Mouse (Mus musculus) ES-CJ7 (cell line): ENCODE results near the gene Crtc3.
A peak's percentile ranks its signal among the peaks of the same experiment; 100 is the strongest.

Experiments used
- DNase-seq: peaks from one replicate; pipeline ENCODE4 v3.0.0; 2011; ENCODE audit warnings: low read depth, low spot score

Gene Crtc3

DNA sequence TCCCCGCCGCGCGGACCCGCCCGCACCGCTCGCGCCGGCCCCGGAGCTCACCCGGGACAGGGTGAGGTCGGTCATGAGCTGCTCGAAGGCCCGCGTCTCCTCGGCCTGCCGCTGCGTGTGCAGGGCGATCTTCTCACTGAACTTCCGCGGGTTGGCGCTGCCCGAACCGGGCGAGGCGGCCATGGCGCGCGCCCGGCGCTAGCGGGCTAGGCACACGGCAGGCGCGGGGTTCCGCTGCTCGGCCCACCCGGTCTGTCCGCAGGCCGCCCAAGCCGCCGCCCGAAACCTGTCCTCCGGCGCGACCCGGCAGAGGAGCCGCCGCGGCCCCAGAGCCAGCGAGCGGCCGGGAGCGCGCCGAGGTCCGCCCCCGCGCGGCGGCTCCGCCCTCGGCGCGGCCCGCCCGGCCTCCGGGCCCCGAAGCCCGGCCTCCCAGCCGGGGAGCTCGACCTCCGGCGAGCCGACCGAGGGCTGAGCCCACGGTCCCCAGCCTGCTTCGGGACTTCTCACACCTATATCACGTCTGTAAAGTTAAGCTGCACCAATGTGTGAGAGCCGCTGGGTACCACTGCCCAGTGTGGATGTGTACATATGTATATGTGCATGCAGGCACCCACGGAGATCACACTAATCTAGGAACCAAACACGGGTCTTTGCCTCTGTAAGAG is at the start of gene Crtc3:
Gene Crtc3 (minus strand): TSS at position 322 of the 665 bp plus-strand sequence.
- peak; percentile 26 for DNase-seq

DNA sequence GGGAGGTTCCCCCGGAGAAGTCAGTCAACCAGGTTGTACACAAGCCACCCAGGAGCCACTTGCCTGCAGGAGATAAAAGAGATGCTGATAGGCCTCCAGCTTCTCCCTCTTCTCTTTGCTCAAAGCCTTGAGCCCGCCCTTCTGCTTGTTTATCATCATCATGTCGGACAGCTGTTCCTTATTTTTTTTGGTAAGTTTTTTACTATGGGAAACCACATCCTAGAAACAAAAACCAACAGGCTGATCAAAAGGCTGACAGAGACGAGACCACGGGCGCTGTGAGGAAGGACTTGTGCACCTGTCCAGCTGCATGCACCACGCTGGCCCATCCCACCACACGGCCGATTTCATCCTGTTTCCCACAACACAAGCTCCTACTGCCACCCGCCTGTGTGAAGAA is 47.5 kb upstream of the Crtc3 start:
- no peak for DNase-seq

GRCm38 (mm10) chr7:80732986-80733385 is 44.3 kb upstream of the Crtc3 start:
- DNase-seq = no peak

DNA sequence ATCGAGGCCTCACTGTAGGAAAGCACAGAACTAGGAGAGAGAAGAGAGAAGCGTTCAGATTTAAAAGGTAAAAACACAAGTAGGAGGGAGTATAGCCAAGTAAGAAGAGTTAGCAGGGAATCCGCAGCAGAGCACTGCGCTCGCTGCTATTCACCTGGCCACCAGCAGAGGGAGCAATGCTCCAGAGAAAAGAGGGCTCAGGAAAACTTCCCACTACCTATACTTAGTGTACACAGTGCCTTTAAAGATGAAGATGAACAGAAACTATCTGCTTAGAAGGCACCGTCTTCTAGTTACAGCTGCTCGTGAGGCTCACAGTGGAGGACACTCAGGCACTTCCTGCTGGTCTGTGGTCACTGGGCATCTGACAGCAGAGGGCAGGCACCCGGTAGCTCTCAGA is 41.0 kb upstream of the Crtc3 start:
- DNase-seq = peak; percentile 42

GRCm38 (mm10) chr7:80721041-80721440 is 32.4 kb upstream of the Crtc3 start:
- no peak for DNase-seq

DNA sequence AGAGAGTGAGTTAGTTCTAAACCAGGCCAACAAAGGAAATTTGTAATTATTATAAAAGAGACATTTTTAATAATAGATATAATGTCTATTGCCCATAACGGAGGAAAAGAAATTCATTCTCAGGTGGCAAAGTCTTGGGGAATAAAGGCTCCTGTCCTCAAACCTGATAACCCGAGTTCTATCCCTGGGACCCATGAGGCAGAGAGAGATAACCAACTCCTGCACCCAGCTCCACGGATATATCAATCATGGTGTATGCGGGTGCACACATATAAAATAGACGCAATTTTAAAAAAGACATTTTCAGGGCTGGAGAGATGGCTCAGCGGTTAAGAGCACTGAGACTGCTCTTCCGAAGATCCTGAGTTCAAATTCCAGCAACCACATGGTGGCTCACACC is 30.9 kb upstream of the Crtc3 start:
- DNase-seq = no peak

DNA sequence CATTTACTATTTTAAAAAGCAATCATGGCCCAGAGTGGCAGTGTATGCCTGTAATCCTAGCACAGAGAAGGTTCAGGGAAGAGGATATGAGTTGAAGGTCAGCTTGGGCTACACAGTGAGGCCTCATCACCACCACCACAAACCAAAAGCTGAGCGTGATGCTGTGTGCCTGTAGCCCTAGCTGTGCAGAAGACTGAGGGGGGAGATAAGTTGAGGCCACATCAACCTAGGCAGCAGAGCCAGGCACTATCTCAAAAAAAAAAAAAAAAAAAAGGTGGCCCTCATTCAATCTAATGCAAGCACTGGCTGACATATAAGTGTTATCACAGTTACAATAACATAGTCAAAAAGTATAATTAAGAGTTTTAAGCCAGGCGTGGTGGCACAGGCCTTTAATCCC is 30.4 kb upstream of the Crtc3 start:
- DNase-seq = no peak

GRCm38 (mm10) chr7:80718471-80718870 is 29.8 kb upstream of the Crtc3 start:
- no peak for DNase-seq

DNA sequence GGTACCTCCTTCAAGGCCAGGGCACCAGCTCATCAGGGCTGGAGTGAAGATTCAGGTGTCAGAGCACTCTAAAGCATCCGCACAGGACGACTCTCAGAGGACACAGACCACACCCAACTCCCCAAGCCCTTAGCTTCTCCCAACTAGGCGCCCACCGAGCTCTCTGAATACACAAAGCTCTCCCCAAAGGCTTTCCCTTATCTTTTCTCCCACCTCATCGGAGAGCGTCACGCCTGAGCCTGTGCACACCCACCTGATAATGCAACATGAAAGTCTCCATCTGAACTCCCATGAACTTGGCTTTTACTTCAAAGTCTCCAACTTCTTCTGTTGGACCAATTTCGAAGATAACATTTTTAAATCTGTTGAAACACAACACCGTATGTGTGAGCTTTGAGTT is 28.1 kb upstream of the Crtc3 start:
- DNase-seq = no peak

- DNase-seq = no peak
Observed at GRCm38 (mm10) chr7:80715306-80715705, 26.6 kb upstream of the Crtc3 start.

- no peak for DNase-seq
Observed at GRCm38 (mm10) chr7:80711496-80711895, 22.8 kb upstream of the Crtc3 start.

DNA sequence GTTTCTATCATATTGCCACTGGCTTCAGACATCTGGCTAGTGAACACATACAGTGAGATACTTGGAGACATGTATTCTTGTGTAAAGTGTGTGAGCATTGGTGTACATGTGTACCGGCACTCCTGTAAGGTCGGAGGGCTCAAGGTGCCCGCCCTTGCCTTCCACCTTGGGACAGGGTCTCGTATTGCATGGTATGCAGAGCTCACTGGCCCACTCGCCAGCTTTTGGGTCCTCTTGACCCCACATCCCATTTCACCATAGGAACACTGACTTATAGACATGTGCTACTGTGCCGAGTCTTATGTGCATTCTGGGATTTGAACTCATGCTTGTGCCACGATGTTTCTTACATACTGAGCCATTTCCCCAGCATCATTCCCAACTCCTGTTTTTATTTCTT is 21.7 kb upstream of the Crtc3 start:
- DNase-seq = no peak

DNA sequence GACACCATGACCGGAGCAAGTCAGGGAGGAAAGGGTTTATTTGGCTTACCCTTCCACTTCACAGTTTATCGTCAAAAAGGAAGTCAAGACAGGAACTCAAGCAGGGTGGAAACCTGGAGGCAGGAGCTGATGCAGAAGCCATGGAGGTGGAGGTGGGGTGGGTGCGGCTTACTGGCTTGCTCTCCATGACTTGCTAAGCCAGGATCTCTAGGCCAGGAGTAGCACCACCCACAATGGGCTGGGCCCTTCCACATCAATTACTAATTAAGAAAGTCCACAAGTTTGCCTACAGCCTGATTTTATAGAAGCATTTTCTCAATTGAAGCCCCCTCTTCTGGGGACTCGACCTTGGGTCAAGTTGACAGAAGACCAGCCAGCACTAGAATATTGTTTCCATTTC is 15.4 kb upstream of the Crtc3 start:
- DNase-seq = no peak

DNA sequence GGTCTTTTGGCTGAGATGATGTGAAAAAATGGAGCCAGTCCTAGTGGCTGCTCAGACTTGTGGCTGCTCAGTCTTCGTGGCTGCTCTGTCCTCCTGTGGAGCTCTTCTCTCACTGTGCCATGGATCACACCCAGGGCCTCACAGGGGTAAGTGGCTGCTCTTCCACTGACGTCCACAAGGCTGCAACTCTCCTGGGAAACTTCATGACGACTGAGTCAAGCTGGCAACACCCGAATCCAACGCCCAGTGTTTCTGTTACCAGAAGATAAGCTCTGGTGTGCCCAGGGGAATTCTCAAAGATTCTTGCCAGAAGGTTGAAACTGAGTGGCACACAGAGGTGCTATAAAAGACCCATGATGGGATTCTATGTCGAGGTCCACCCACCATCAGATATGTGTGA is 13.8 kb upstream of the Crtc3 start:
- DNase-seq = peak; percentile 42

GRCm38 (mm10) chr7:80699709-80700108 is 11.0 kb upstream of the Crtc3 start:
- no peak for DNase-seq

DNA sequence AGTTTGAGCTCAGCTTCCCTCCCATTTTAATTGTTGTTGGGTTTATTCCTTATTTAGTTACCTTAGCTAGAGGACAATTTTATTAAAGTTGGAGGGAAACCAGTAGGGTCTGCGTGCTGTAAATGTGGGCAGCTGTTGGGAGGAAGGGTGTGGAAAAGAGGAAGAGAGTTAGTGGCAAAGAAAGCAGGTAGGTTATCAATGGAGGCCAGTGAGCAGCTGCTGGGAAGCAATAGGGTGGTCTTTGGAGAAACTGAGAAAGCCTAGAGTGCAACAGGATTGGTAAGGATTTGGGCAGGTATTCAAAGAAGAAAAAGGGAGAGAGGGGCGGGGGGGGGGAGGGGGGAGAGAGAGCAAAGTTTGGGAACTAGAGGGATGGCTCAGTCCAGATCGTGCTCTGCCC is 10.3 kb upstream of the Crtc3 start:
- DNase-seq = no peak

- no peak for DNase-seq
Observed at GRCm38 (mm10) chr7:80697859-80698258, 9.2 kb upstream of the Crtc3 start.

GRCm38 (mm10) chr7:80696903-80697302 is 8.2 kb upstream of the Crtc3 start:
- DNase-seq = no peak

DNA sequence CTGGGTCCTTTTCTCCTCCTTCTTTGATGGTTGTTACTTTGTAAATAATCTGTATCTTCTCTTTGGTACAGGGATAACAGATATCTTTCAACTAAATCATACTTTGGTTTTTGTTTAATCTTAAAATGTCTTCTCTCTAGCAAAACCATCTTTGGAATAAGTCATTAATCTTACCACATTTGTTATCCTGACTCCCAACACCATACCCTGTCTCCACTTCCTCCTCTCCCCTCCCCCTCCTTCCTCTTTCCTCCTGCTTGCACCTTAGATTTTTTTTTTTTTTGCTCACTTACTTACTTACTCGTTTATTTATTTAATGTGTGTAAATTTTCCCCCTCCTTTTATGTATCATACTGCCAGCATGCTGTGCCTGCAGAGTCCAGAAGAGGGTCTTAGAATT is 7.7 kb upstream of the Crtc3 start:
- no peak for DNase-seq

DNA sequence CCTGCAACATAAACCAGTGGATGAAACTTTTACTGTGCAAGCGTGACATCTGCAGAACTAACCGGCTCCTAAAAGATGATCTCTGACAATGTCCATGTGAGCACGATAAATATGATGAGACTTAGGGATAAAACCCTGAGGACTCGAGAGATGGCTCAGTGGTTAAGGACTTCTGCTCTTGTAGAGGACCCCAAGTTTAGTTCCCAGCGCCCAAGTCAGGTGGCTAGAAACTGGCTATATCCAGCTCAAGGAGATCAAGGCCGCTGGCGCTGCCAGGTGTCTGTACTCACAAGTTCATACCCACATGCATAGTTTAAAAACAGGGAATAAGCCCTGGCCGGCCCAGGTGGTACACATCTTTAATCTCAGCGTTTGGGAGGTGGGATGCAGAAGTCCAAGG is 3.8 kb upstream of the Crtc3 start:
- no peak for DNase-seq

- no peak for DNase-seq
Observed at GRCm38 (mm10) chr7:80691131-80691530, 2.5 kb upstream of the Crtc3 start.

GRCm38 (mm10) chr7:80689221-80689591 is 529 bp upstream of the Crtc3 start:
- no peak for DNase-seq

GRCm38 (mm10) chr7:80687721-80688555 is 739 bp downstream of the Crtc3 start:
- peak; percentile 67 for DNase-seq
